Mouse (Mus musculus) cortical plate, adult 2 months (tissue): ENCODE data around the gene Slc38a6.

ENCODE experiments used
- CTCF ChIP-seq: fragments of 200-500 bp; IDR thresholded peaks from 2 replicates; pipeline ENCODE4 v1.5.1; 2011; ENCODE audit warnings: mild to moderate bottlenecking, control low read depth, low read length; ENCODE audit not compliant: insufficient read depth; ENCODE audit errors: extremely low read depth
- POLR2A ChIP-seq: fragments of 200-500 bp; IDR thresholded peaks from 2 replicates; pipeline ENCODE4 v1.6.1; 2011; ENCODE audit warnings: mild to moderate bottlenecking, low read length, control low read depth; ENCODE audit not compliant: insufficient read depth; ENCODE audit errors: extremely low read depth

DNA sequence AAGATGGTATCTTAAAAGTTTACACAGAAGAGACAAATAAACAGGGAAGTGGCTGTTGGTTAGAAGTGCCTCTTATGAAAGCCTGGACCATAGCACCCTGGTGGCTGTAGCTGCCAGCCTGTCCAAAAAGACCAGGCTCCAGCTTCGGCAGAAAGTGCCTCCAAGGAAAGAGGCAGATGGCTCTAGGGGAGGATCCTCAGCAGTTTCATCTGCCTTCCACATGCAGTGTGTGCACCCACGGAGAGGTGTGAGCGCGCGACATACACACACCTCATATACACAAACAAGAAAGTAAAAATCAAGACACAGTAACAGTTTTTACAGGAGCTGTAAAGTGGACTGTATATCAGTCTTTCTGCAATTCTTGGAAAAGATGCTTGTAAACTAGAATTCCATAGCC, 12.0 kb downstream of the Slc38a6 start:
- no peak for TF ChIP-seq POLR2A
- TF ChIP-seq CTCF, result no peak
